Mouse (Mus musculus) CH12.LX (cell line): ENCODE measurements at regions not wholly inside any gene's neighbourhood (a gene's known extent, or its start where the extent isn't known, plus 50 kb on each side); places are given as distances from the start of the nearest gene placed in this dataset.

Experiments
- DNase-seq: peaks from one replicate; pipeline ENCODE4 v3.0.0-alpha.2; 2013; ENCODE audit errors: extremely low read depth
- H3K27ac ChIP-seq: 2 replicates; pipeline ENCODE4 v1.5.1; 2012; ENCODE audit warnings: low read depth, mild to moderate bottlenecking, control low read depth, moderate library complexity; ENCODE audit not compliant: insufficient read depth
- H3K27me3 ChIP-seq: replicated peaks from 2 replicates; pipeline ENCODE3; 2012; ENCODE audit warnings: inconsistent platforms
- H3K36me3 ChIP-seq, 2 experiments: replicated peaks in 1 of 2; 2 replicates each; pipeline versions ENCODE3 to v1.6.1; 2012; ENCODE audit warnings: inconsistent platforms in 1 of 2, low read length in 1 of 2, mild to moderate bottlenecking in 1 of 2, mixed read lengths in 1 of 2, moderate library complexity in 1 of 2; ENCODE audit not compliant: control insufficient read depth in 1 of 2, insufficient read depth in 1 of 2
- H3K4me1 ChIP-seq, 2 experiments: 2 replicates each; pipeline ENCODE4 v1.6.1; 2012; ENCODE audit warnings: inconsistent platforms in 1 of 2, moderate library complexity in 1 of 2; ENCODE audit not compliant: insufficient read depth in 2 of 2, control insufficient read depth in 1 of 2
- H3K4me2 ChIP-seq: 2 replicates; pipeline ENCODE4 v1.6.1; 2012; ENCODE audit warnings: low read depth, mild to moderate bottlenecking, control low read depth; ENCODE audit not compliant: poor library complexity, insufficient read depth, severe bottlenecking
- H3K4me3 ChIP-seq, 3 experiments: fragments of 150-350 bp in 1 of 3; sonication (generic) in 1 of 3; replicated peaks in 1 of 3; 2 replicates each; pipeline versions ENCODE3 to v1.5.1; 2011 to 2012; ENCODE audit warnings: low read depth in 2 of 3, low read length in 2 of 3, mild to moderate bottlenecking in 2 of 3, moderate library complexity in 2 of 3, control low read depth in 1 of 3, improper control_type of control experiment in 1 of 3, inconsistent platforms in 1 of 3, mixed read lengths in 1 of 3; ENCODE audit not compliant: poor library complexity in 1 of 3
- H3K79me2 ChIP-seq: replicated peaks from 2 replicates; pipeline ENCODE4 v1.6.1; 2012; ENCODE audit warnings: mild to moderate bottlenecking, moderate library complexity; ENCODE audit not compliant: control insufficient read depth, poor library complexity, insufficient read depth, severe bottlenecking; ENCODE audit errors: extremely low read depth
- H3K9ac ChIP-seq: 2 replicates; pipeline ENCODE4 v1.6.1; 2012; ENCODE audit warnings: low read depth, mild to moderate bottlenecking, control low read depth, moderate library complexity; ENCODE audit not compliant: insufficient read depth
- H3K9me3 ChIP-seq: replicated peaks from 2 replicates; pipeline ENCODE3; 2012; ENCODE audit warnings: low read length, inconsistent platforms, mixed read lengths
- BHLHE40 ChIP-seq: IDR thresholded peaks from 2 replicates; pipeline ENCODE4 v1.6.1; 2011; ENCODE audit warnings: mild to moderate bottlenecking, low read depth, low read length, improper control_type of control experiment
- CHD1 ChIP-seq: IDR thresholded peaks from 2 replicates; pipeline ENCODE4 v1.6.1; 2012; ENCODE audit warnings: low read depth, low read length, improper control_type of control experiment, inconsistent platforms
- ELF1 ChIP-seq: IDR thresholded peaks from 2 replicates; pipeline ENCODE4 v1.6.1; 2014; ENCODE audit warnings: low read depth, mild to moderate bottlenecking, inconsistent platforms, low read length, improper control_type of control experiment
- EP300 ChIP-seq: IDR thresholded peaks from 2 replicates; pipeline ENCODE4 v1.6.1; 2011; ENCODE audit warnings: low read length, improper control_type of control experiment
- ETS1 ChIP-seq: conservative IDR thresholded peaks from 2 replicates; pipeline ENCODE4 v1.6.1; 2012; ENCODE audit warnings: low read depth, mild to moderate bottlenecking, inconsistent platforms, low read length, improper control_type of control experiment, moderate library complexity
- HCFC1 ChIP-seq: IDR thresholded peaks from 2 replicates; pipeline ENCODE4 v1.6.1; 2012; ENCODE audit warnings: low read depth, mild to moderate bottlenecking, inconsistent platforms, low read length, improper control_type of control experiment
- IRF4 ChIP-seq: IDR thresholded peaks from 2 replicates; pipeline ENCODE4 v1.6.1; 2014; ENCODE audit warnings: low read depth, mild to moderate bottlenecking, inconsistent platforms, low read length, improper control_type of control experiment
- JUN ChIP-seq: IDR thresholded peaks from 2 replicates; pipeline ENCODE4 v1.6.1; 2011; ENCODE audit warnings: low read depth, mild to moderate bottlenecking, low read length, improper control_type of control experiment, moderate library complexity; ENCODE audit not compliant: insufficient read depth
- KAT2A ChIP-seq: IDR thresholded peaks from 2 replicates; pipeline ENCODE4 v1.6.1; 2012; ENCODE audit warnings: low read length, improper control_type of control experiment, inconsistent platforms; ENCODE audit not compliant: insufficient replicate concordance
- MAFK ChIP-seq: IDR thresholded peaks from 2 replicates; pipeline ENCODE4 v1.6.1; 2011; ENCODE audit warnings: low read length, improper control_type of control experiment; ENCODE audit not compliant: insufficient replicate concordance
- MAZ ChIP-seq: IDR thresholded peaks from 2 replicates; pipeline ENCODE4 v1.6.1; 2012; ENCODE audit warnings: low read depth, mild to moderate bottlenecking, inconsistent platforms, low read length, improper control_type of control experiment, moderate library complexity
- MEF2A ChIP-seq: IDR thresholded peaks from 2 replicates; pipeline ENCODE4 v1.6.1; 2014; ENCODE audit warnings: low read depth, mild to moderate bottlenecking, inconsistent platforms, low read length, improper control_type of control experiment, borderline replicate concordance
- MXI1 ChIP-seq: IDR thresholded peaks from 2 replicates; pipeline ENCODE4 v1.6.1; 2011; ENCODE audit warnings: mild to moderate bottlenecking, low read depth, low read length, improper control_type of control experiment
- NRF1 ChIP-seq: IDR thresholded peaks from 2 replicates; pipeline ENCODE4 v1.6.1; 2014; ENCODE audit warnings: low read depth, mild to moderate bottlenecking, inconsistent platforms, low read length, improper control_type of control experiment, moderate library complexity
- POLR2AphosphoS2 ChIP-seq: IDR thresholded peaks from 2 replicates; pipeline ENCODE4 v1.6.1; 2011; ENCODE audit warnings: low read depth, low read length, improper control_type of control experiment
- RAD21 ChIP-seq: IDR thresholded peaks from 2 replicates; pipeline ENCODE4 v1.6.1; 2011; ENCODE audit warnings: low read depth, mild to moderate bottlenecking, low read length, improper control_type of control experiment, moderate library complexity
- RCOR1 ChIP-seq: conservative IDR thresholded peaks from 2 replicates; pipeline ENCODE4 v1.6.1; 2012; ENCODE audit warnings: low read depth, mild to moderate bottlenecking, inconsistent platforms, low read length, improper control_type of control experiment
- SMC3 ChIP-seq: IDR thresholded peaks from 2 replicates; pipeline ENCODE4 v1.6.1; 2011; ENCODE audit warnings: low read depth, low read length, improper control_type of control experiment
- TBP ChIP-seq: conservative IDR thresholded peaks from 2 replicates; pipeline ENCODE4 v1.6.1; 2011; ENCODE audit warnings: low read depth, low read length, improper control_type of control experiment
- USF1 ChIP-seq: IDR thresholded peaks from 2 replicates; pipeline ENCODE4 v1.6.1; 2014; ENCODE audit warnings: low read depth, mild to moderate bottlenecking, inconsistent platforms, low read length, improper control_type of control experiment
- USF2 ChIP-seq: conservative IDR thresholded peaks from 2 replicates; pipeline ENCODE4 v1.6.1; 2011; ENCODE audit warnings: low read depth, low read length, improper control_type of control experiment
- ZC3H11A ChIP-seq: IDR thresholded peaks from 2 replicates; pipeline ENCODE4 v1.6.1; 2012; ENCODE audit warnings: low read depth, mild to moderate bottlenecking, inconsistent platforms, low read length, improper control_type of control experiment
- ZKSCAN1 ChIP-seq: IDR thresholded peaks from 2 replicates; pipeline ENCODE4 v1.6.1; 2012; ENCODE audit warnings: low read depth, inconsistent platforms, low read length, improper control_type of control experiment, borderline replicate concordance
- dilution Hi-C: fragments of 300-500 bp; cut with MboI; formaldehyde crosslinking; loops from 2 replicates; pipeline ENCODE4 v1.14.3; 2020; ENCODE audit warnings: low sequenced_read_pairs; ENCODE audit not compliant: extremely low pct_unique_long_range_greater_than_20kb, extremely low pct_ligation_motif_present
- in situ Hi-C: fragments of 300-500 bp; cut with MboI; formaldehyde crosslinking; loops from 3 replicates; pipeline ENCODE4 v1.14.3; 2019; ENCODE audit warnings: low sequenced_read_pairs, low pct_ligation_motif_present, low pct_unique_long_range_greater_than_20kb, mixed read lengths

DNA sequence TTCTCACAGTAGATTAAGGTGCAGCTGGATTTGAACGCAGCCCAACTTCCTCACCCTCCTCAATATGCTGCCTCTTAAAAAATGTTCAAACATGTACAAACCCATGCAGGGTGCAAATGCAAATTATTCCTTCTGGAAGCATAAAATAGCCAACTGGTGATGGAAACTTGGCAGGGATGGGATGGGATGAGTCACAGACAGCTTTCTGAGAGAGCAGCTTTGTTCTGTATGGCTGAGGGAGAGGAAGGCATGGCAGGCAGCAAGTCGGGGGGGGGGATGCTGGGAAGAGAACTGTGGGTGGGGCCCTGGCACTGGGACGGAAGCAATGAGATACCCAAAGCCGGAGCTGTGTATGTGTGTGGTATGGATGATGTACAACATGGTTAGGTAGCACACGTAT lies 194.2 kb upstream of the Ppp2r3a start:
- TF ChIP-seq BHLHE40 (no peak), ZKSCAN1 (no peak), MEF2A (no peak), RAD21 (no peak), ETS1 (no peak), ELF1 (no peak), TBP (no peak), IRF4 (no peak), ZC3H11A (no peak), HCFC1 (no peak), RCOR1 (no peak), USF1 (no peak), USF2 (no peak), MXI1 (no peak), MAFK (no peak), SMC3 (no peak), MAZ (no peak), KAT2A (no peak), CHD1 (no peak)
- no peak for DNase-seq
- H3K27me3 ChIP-seq: no peaks in the 10 kb centered on the region
- H3K4me1 ChIP-seq: no peaks in the 10 kb centered on the region
- H3K36me3 ChIP-seq: no peaks in the 10 kb centered on the region
- in situ Hi-C loops: no loop called here
- H3K27ac ChIP-seq: no peak overlapping the region
- H3K4me2 ChIP-seq: no peak overlapping the region
- H3K4me3 ChIP-seq: no peak overlapping the region
- H3K79me2 ChIP-seq: no peaks in the 10 kb centered on the region
- H3K9ac ChIP-seq: no peak overlapping the region
- dilution Hi-C loops: no loop called here
- peaks cover 81% of the 10 kb centered on the region for H3K9me3 ChIP-seq

DNA sequence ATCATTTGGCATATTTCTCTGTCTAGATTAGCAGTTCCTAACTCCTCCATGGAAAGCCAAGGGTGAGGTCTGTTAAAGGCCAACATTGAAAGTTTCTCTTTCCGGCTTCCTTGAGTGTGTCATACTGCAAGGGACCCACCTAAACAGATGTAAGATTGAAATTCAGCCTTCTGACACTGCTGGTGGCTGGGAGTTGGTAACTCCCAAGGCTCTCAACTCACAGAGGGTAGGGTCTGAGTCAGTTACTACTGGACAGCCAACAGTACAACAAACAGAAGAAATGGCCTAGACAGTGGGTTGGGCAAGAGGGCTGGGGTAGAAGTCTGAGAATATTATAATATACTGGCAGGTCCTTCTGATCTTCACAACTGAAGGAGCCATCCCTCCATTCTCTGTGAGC lies 193.7 kb upstream of the Ppp2r3a start:
- in situ Hi-C loops: no loop called here
- Histone ChIP-seq H3K79me2 (no peaks in the 10 kb centered on the region), H3K36me3 (no peaks in the 10 kb centered on the region), H3K4me3 (no peak overlapping the region), H3K9ac (no peak overlapping the region), H3K4me1 (no peaks in the 10 kb centered on the region), H3K27me3 (no peaks in the 10 kb centered on the region), H3K4me2 (no peak overlapping the region), H3K9me3 (peaks cover 81% of the 10 kb centered on the region), H3K27ac (no peak overlapping the region)
- DNase-seq: no peak
- dilution Hi-C loops: no loop called here
- TF ChIP-seq EP300 (no peak), HCFC1 (no peak), POLR2AphosphoS2 (no peak), MEF2A (no peak), IRF4 (no peak), ZC3H11A (no peak), USF2 (no peak), JUN (no peak), MXI1 (no peak), ETS1 (no peak), NRF1 (no peak)
